Mouse (Mus musculus): ENCODE measurements around the gene Lmf1.

DNA sequence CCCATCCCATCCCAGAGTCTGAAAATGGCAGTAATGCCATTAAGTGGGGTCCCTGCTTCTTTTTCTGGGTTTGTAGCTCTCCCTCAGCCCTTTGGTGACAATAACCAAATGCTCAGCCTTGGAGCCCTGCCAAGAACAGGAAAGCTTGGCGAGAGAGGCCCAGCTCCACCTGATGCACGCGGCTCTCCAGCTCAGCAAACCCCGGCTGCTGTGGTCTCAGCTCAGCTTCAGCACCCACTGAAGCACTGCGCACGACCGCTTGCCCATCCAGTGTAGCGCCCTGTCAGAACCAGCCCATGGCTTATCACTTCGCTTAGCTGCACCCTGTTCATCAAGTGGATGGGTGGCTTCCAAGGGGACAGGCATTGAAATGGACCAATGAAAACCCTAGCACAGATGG, 31.3 kb downstream of the Lmf1 start:
- TF ChIP-seq CTCF (IDR thresholded peaks at IDR 0.05; ENCODE audit: borderline replicate concordance, insufficient read depth, low read length) (no peak), POLR2A (IDR thresholded peaks at IDR 0.05; ENCODE audit: low read depth, low read length) (no peak)

Data from embryonic fibroblast, embryonic 13.5 days (primary cell).